Mouse (Mus musculus): ENCODE measurements around the gene D5Ertd579e.

- TF ChIP-seq CTCF (IDR thresholded peaks at IDR 0.05; ENCODE audit: low read depth, low read length) (peak; percentile 60), POLR2A (IDR thresholded peaks at IDR 0.05; ENCODE audit: borderline replicate concordance, low read depth, low read length) (no peak)
Observed at GRCm38 (mm10) chr5:36739829-36740228, 44.0 kb upstream of the D5Ertd579e start.
